Mouse (Mus musculus) adrenal gland, adult 8-10 months (tissue): Measurements from ENCODE around the gene Vmn1r7. TPM values are rescaled to one million over a fixed set of nuclear protein-coding genes. Genes with fewer than 3 reads are reported as not detected.
"Not testable (repeated sequence)": the region's sequence is repeated elsewhere in the genome, so short reads cannot be mapped to it uniquely, and the experiment has no call there.

Experiments used
- DNase-seq: peaks from one replicate; pipeline ENCODE4 v3.0.0; 2022
- total RNA-seq, 4 experiments: library from RNA; stranded (reverse); gene quantifications; 2 replicates each; pipeline ENCODE4 v1.2.4; 2022

Gene Vmn1r7
- total RNA-seq, result not detected

DNA sequence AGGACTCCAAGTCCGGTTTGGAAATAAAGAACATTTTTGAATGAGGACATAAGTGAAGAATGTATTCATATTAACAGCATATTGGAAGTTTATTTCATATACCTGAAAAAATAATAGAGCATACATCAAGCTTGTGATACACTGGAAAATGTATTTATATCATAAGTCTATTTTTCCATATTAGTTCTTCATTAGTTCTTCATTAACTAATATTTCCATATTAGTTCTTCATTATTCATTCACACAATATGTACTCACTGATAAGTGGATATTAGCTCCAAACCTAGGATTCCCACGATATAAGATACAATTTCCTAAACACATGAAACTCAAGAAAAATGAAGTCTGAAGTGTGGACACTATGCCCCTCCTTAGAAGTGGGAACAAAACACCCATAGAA lies at the start of gene Vmn1r7:
Gene Vmn1r7, minus strand, starts transcription at position 101 of the 400 bp plus-strand sequence.
- not testable (repeated sequence) for DNase-seq

DNA sequence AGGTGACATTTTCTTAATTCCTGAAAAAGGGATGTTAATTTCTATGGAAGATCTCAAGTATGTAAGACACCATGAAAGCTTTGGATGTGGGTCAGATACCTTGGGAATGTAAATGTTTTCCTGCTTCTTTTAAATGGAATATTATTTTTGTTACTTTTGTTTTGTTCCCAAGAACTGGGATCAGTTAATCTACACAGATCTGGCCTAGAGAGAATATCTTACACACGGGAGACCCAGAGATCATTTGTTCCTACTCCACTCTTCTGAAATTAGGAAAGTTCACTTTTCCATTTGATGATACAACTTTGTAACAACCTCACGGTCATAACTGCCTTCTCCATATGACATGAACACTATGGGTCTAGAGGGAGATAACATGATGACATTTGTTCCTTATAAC lies 41.4 kb upstream of the Vmn1r7 start, which contains the start of gene Vmn1r9:
Gene Vmn1r9, plus strand, starts transcription at position 301 of the 400 bp plus-strand sequence.
- no peak for DNase-seq

DNA sequence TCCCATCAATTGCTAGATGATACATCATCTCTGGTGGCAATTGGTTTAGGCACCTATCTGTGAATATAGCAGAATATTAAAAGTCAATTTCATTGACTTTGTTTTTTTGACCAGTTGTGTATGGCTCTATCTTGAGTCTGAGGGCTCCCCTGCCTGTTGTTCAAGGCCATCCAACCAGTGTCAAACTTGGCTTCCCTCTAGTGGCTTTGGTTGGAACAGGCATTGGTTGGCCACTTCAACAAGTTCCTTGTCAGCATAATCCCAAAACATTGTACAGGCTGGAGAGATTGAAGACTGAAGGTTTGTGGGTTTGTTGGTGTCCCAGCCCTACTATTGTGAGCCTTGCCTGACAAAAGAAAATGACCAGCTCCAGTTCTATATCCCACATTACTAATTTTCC lies 38.6 kb upstream of the Vmn1r7 start:
- DNase-seq, result no peak

DNA sequence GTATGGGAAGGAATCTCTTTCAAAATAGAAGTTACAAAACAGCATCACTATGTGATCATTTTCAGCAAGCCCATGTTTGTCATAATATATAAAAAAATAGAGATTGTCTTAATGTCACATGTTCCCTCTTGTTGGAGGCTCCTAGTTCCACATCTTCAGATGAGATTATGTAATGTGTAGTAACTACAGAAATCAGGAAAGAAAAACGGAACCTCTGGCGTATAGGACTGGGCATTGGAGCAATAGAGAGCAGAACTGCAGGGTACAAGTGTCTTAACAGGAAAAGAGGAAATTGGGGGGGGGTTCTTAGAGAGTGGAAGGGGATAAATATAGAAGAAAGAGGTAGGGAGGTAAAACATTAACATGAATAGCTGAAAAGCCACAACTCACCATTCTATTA lies 9.6 kb upstream of the Vmn1r7 start:
- DNase-seq, result no peak

DNA sequence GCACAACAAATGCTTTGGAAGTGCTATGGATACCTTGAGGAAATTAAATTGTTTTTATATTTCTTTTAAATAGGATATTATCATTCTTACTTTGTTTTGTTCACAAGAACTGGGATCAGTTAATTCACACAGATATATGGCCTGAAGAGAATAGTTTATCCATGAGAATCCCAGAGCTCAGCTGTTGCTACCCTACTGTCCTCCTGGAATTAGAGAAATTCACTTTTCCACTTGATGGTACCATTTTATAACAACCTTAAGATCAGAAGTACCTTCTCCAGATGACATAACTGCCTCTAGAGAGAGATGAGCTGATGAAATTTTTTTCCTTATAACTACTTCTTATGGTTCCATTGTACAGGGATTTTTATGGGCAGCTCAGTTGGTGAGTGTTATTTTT lies 6.9 kb upstream of the Vmn1r7 start, which contains the start of gene Vmn1r8:
Gene Vmn1r8, plus strand, starts transcription at position 301 of the 400 bp plus-strand sequence.
- DNase-seq, result no peak

DNA sequence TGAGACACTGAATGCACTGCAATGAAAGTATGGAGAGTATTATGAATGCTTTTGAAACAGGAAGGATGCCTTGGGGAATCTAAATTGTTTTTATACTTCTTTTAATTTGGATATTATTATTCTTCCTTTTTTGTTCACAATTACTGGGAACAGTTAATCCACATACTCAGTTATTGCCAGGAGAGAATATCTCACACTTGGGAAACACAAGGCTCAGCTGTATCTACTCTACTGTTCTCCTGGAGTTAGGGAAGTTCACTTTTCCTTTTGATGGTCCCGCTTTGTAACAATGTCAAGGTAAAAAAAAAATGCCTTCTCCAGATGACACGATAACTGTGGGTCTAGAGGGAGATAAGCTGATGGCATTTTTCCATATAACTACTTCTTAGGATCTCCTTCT lies 28.2 kb downstream of the Vmn1r7 start, which contains the start of gene Vmn1r6:
Gene Vmn1r6, plus strand, starts transcription at position 301 of the 400 bp plus-strand sequence.
- no peak for DNase-seq

Other genes starting within 250 kb of the Vmn1r7 start
- 10 to 100 TPM; 31.8 to 37.0 (median 33.8) TPM for gene Kbtbd2, start 227.5 kb downstream of the Vmn1r7 start, total RNA-seq
- 100 to 1,000 TPM in 1 of 4 experiments, 10 to 100 TPM in 3; 72.5 to 109 (median 90.2) TPM for gene Fkbp9, start 193.3 kb downstream of the Vmn1r7 start, total RNA-seq
- gene Nt5c3, start 101.4 kb downstream of the Vmn1r7 start, total RNA-seq, result 10 to 100 TPM; 24.7 to 34.6 (median 29.4) TPM
- 1 to 10 TPM in 1 of 4 experiments, under 1 TPM in 3; 0.46 to 1.1 (median 0.52) TPM for gene Vmn1r4, start 101.3 kb downstream of the Vmn1r7 start, total RNA-seq
- gene Vmn1r5, start 55.1 kb downstream of the Vmn1r7 start, total RNA-seq, result not detected
- under 1 TPM in 1 of 4 experiments, not detected in 3; 0.03 TPM for gene Vmn1r6, start 28.1 kb downstream of the Vmn1r7 start, total RNA-seq
- not detected for gene Vmn1r8, start 7.0 kb upstream of the Vmn1r7 start, total RNA-seq
- gene Vmn1r9, start 41.5 kb upstream of the Vmn1r7 start, total RNA-seq, result not detected
- gene Vmn1r10, start 84.1 kb upstream of the Vmn1r7 start, total RNA-seq, result not detected
- not detected for gene Vmn1r11, start 108.1 kb upstream of the Vmn1r7 start, total RNA-seq
- gene Vmn1r12, start 131.6 kb upstream of the Vmn1r7 start, total RNA-seq, result not detected
- gene Vmn1r13, start 178.0 kb upstream of the Vmn1r7 start, total RNA-seq, result not detected
- not detected for gene Vmn1r14, start 206.4 kb upstream of the Vmn1r7 start, total RNA-seq
- under 1 TPM in 1 of 4 experiments, not detected in 3; 0.14 TPM for gene Vmn1r15, start 232.6 kb upstream of the Vmn1r7 start, total RNA-seq